Mouse (Mus musculus): ENCODE data around the gene Fgfr2.
"Not testable (repeated sequence)": the region's sequence is repeated elsewhere in the genome, so short reads cannot be mapped to it uniquely, and the experiment has no call there.

Gene Fgfr2

GRCm38 (mm10) chr7:130170144-130170543, 2953.0 kb downstream of the Fgfr2 start:
- DNase-seq (ENCODE audit: low read depth, low spot score): no peak

GRCm38 (mm10) chr7:130168296-130168695, 2954.9 kb downstream of the Fgfr2 start:
- DNase-seq (ENCODE audit: low read depth, low spot score): no peak

GRCm38 (mm10) chr7:130167261-130167660, 2955.9 kb downstream of the Fgfr2 start:
- DNase-seq (ENCODE audit: low read depth, low spot score): no peak

- no peak for DNase-seq (ENCODE audit: low read depth, low spot score)
These were observed 2957.0 kb downstream of the Fgfr2 start for GRCm38 (mm10) chr7:130166190-130166589.

GRCm38 (mm10) chr7:130165408-130165807, 2957.7 kb downstream of the Fgfr2 start:
- no peak for DNase-seq (ENCODE audit: low read depth, low spot score)

- no peak for DNase-seq (ENCODE audit: low read depth, low spot score)
These were observed 2960.4 kb downstream of the Fgfr2 start for GRCm38 (mm10) chr7:130162718-130163117.

- DNase-seq (ENCODE audit: low read depth, low spot score): no peak
These were observed 2961.6 kb downstream of the Fgfr2 start for GRCm38 (mm10) chr7:130161581-130161980.

GRCm38 (mm10) chr7:130158845-130159244, 2964.3 kb downstream of the Fgfr2 start:
- DNase-seq (ENCODE audit: low read depth, low spot score): no peak

GRCm38 (mm10) chr7:130153363-130153969, 2969.7 kb downstream of the Fgfr2 start:
- DNase-seq (ENCODE audit: low read depth, low spot score): no peak

GRCm38 (mm10) chr7:130148906-130149305, 2974.2 kb downstream of the Fgfr2 start:
- no peak for DNase-seq (ENCODE audit: low read depth, low spot score)

- no peak for DNase-seq (ENCODE audit: low read depth, low spot score)
These were observed 2975.9 kb downstream of the Fgfr2 start for GRCm38 (mm10) chr7:130147230-130147629.

- DNase-seq (ENCODE audit: low read depth, low spot score): no peak
These were observed 2977.9 kb downstream of the Fgfr2 start for GRCm38 (mm10) chr7:130145211-130145610.

- DNase-seq (ENCODE audit: low read depth, low spot score): no peak
These were observed 2979.8 kb downstream of the Fgfr2 start for GRCm38 (mm10) chr7:130143371-130143770.

- DNase-seq (ENCODE audit: low read depth, low spot score): no peak
These were observed 2981.9 kb downstream of the Fgfr2 start for GRCm38 (mm10) chr7:130141088-130141873.

GRCm38 (mm10) chr7:130134924-130135365, 2988.2 kb downstream of the Fgfr2 start:
- DNase-seq (ENCODE audit: low read depth, low spot score): no peak

GRCm38 (mm10) chr7:130134428-130134827, 2988.7 kb downstream of the Fgfr2 start:
- DNase-seq (ENCODE audit: low read depth, low spot score): not testable (repeated sequence)

GRCm38 (mm10) chr7:130130226-130130625, 2992.9 kb downstream of the Fgfr2 start:
- DNase-seq (ENCODE audit: low read depth, low spot score): no peak

GRCm38 (mm10) chr7:130129359-130129960, 2993.7 kb downstream of the Fgfr2 start:
- peak; percentile 59 for DNase-seq (ENCODE audit: low read depth, low spot score)

- no peak for DNase-seq (ENCODE audit: low read depth, low spot score)
These were observed 3001.6 kb downstream of the Fgfr2 start for GRCm38 (mm10) chr7:130121507-130121906.

- peak; percentile 73 for DNase-seq (ENCODE audit: low read depth, low spot score)
These were observed 3003.7 kb downstream of the Fgfr2 start for GRCm38 (mm10) chr7:130119466-130119865.

GRCm38 (mm10) chr7:130118726-130119125, 3004.4 kb downstream of the Fgfr2 start:
- DNase-seq (ENCODE audit: low read depth, low spot score): no peak

- peak; percentile 55 for DNase-seq (ENCODE audit: low read depth, low spot score)
These were observed 3005.6 kb downstream of the Fgfr2 start for GRCm38 (mm10) chr7:130117466-130118123.
